Mouse (Mus musculus) ES-E14 (cell line): ENCODE results near the gene Qrfpr.

ENCODE experiments used
- CHD2 ChIP-seq: IDR thresholded peaks from 2 replicates; pipeline ENCODE4 v1.6.1; 2014; ENCODE audit warnings: mild to moderate bottlenecking, low read depth, low read length, inconsistent platforms
- MAFK ChIP-seq: IDR thresholded peaks from 2 replicates; pipeline ENCODE4 v1.6.1; 2014; ENCODE audit warnings: mild to moderate bottlenecking, low read depth, low read length, inconsistent platforms; ENCODE audit not compliant: insufficient read depth
- ZNF384 ChIP-seq: IDR thresholded peaks from 2 replicates; pipeline ENCODE4 v1.6.1; 2012; ENCODE audit warnings: low read depth, low read length, inconsistent platforms

GRCm38 (mm10) chr3:36171348-36171747 is 50.8 kb downstream of the Qrfpr start:
- TF ChIP-seq CHD2 (no peak), MAFK (no peak), ZNF384 (no peak)
